Mouse (Mus musculus): ENCODE results near the gene Myt1l.

GRCm38 (mm10) chr12:29921481-29921880 is 393.3 kb downstream of the Myt1l start:
- no peak for TF ChIP-seq CTCF (IDR thresholded peaks at IDR 0.05)
- no peak for TF ChIP-seq EP300 (IDR thresholded peaks at IDR 0.05)

Data from lung, postnatal 0 days (tissue).